Mouse (Mus musculus) bone marrow, adult 2 months (tissue): ENCODE data around the gene Bpifb4.

Experiments
- CTCF ChIP-seq: fragments of 200-500 bp; IDR thresholded peaks from 2 replicates; pipeline ENCODE4 v1.5.1; 2011; ENCODE audit warnings: low read length, control low read depth; ENCODE audit not compliant: control insufficient read depth, insufficient read depth
- POLR2A ChIP-seq: fragments of 200-500 bp; IDR thresholded peaks from 2 replicates; pipeline ENCODE4 v1.6.1; 2011; ENCODE audit warnings: low read depth, mild to moderate bottlenecking, control low read depth, low read length, borderline replicate concordance; ENCODE audit not compliant: control insufficient read depth

- TF ChIP-seq POLR2A (no peak), CTCF (peak; percentile 38; the same call in 1 of the 2 replicates)
These were observed 14.9 kb downstream of the Bpifb4 start for GRCm38 (mm10) chr2:153952897-153953296.
